15 mouse cellular contexts compared by ENCODE assay signal in the genomic region with DNA sequence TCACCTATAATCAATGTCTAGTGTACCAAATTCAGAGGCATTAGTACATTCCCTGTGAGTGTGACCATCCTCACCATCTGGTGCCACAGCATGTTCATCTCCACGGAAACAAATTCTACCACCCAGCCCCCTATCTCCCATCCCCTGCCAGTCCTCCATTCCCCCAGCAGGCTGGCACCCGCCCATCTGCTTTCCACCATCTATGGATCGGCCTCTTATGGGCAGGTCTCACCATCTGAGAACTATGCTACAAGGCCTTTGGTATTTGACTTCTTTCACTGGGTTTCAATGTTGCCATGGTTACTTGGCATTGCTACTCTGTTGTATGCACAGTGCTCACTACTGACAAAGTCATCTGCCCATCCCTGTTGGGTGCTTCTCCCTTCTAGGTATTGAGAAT.
DNase-seq lines count a peak whose midpoint lies in the region; ATAC-seq lines count a peak whose summit lies in the region.
"Had no signal": no experiment of that assay in that cellular context is flagged by ENCODE, and none has a peak within 500 bp of the region (broad histone marks: within the 10 kb centered on the region; RNA-seq: fewer than 3 reads in every experiment).

No protein-coding gene starts in this region.

- 61% methylated on average over 3 of the region's 3 CpGs for WGBS in forebrain, embryonic 14.5 days
- 88% methylated on average over 3 of the region's 3 CpGs for WGBS in forebrain, embryonic 11.5 days
- WGBS in neural tube, embryonic 15.5 days: 46% methylated on average over 3 of the region's 3 CpGs

- no peaks in the 10 kb centered on the region for H3K36me3 ChIP-seq in forebrain, embryonic 14.5 days (ENCODE audit: control insufficient read depth, insufficient read depth, low read length)
- H3K36me3 ChIP-seq in forebrain, embryonic 11.5 days (ENCODE audit: control insufficient read depth, insufficient read depth, low read length): no peaks in the 10 kb centered on the region
- peaks cover 11% of the 10 kb centered on the region; the same call in 1 of the 2 replicates for H3K36me3 ChIP-seq in neural tube, embryonic 15.5 days

- H3K4me3 ChIP-seq in forebrain, embryonic 14.5 days (ENCODE audit: low read depth, low read length): no peak overlapping the region
- H3K4me3 ChIP-seq in forebrain, embryonic 11.5 days (ENCODE audit: low read depth, low read length): no peak overlapping the region
- no peak overlapping the region for H3K4me3 ChIP-seq in neural tube, embryonic 15.5 days (replicated peaks)
- H3K4me3 ChIP-seq: myocyte had no signal

- H3K9me3 ChIP-seq in forebrain, embryonic 14.5 days (replicated peaks; ENCODE audit: control insufficient read depth, low read length): no peaks in the 10 kb centered on the region
- no peaks in the 10 kb centered on the region for H3K9me3 ChIP-seq in forebrain, embryonic 11.5 days (ENCODE audit: control insufficient read depth, low read length)
- no peaks in the 10 kb centered on the region for H3K9me3 ChIP-seq in neural tube, embryonic 15.5 days (replicated peaks)

- DNase-seq in forebrain, embryonic 14.5 days (ENCODE audit: low spot score): peak; percentile 64
- DNase-seq in forebrain, embryonic 11.5 days (ENCODE audit: low spot score): no peak
- peak; percentile 59 for DNase-seq in right cerebral cortex, postnatal 4 days
- DNase-seq in right cerebral cortex, adult 2 months (ENCODE audit: low spot score in 2 of 2): no peak
- peak; percentile 74 to 86 for DNase-seq in layer of hippocampus, adult 18-20 months (ENCODE audit: low spot score in 2 of 2)
- no peak for DNase-seq in thymus, postnatal 36 days
- DNase-seq in left cerebral cortex, postnatal 14 days (ENCODE audit: low spot score in 2 of 2): no peak
- DNase-seq: heart, postnatal 14 days; kidney, adult 11 months; thymus, postnatal 14 days had no signal

- H3K27ac ChIP-seq in forebrain, embryonic 14.5 days (ENCODE audit: low read depth, low read length): no peak overlapping the region
- H3K27ac ChIP-seq in forebrain, embryonic 11.5 days (ENCODE audit: low read depth, low read length): no peak overlapping the region
- no peak overlapping the region for H3K27ac ChIP-seq in neural tube, embryonic 15.5 days (replicated peaks)
- H3K27ac ChIP-seq: liver, embryonic 14.5 days; macrophage had no signal

- intact Hi-C loops in left cerebral cortex, postnatal 14 days (cut with DNase I): no loop called here

- H3K27me3 ChIP-seq in forebrain, embryonic 14.5 days (replicated peaks; ENCODE audit: control insufficient read depth, insufficient read depth, low read length): no peaks in the 10 kb centered on the region
- H3K27me3 ChIP-seq in forebrain, embryonic 11.5 days (ENCODE audit: control insufficient read depth, insufficient read depth, low read length): no peaks in the 10 kb centered on the region
- no peaks in the 10 kb centered on the region for H3K27me3 ChIP-seq in neural tube, embryonic 15.5 days (replicated peaks)

- no peaks in the 10 kb centered on the region for H3K4me1 ChIP-seq in forebrain, embryonic 14.5 days (ENCODE audit: control insufficient read depth, insufficient read depth, low read length)
- H3K4me1 ChIP-seq in forebrain, embryonic 11.5 days (replicated peaks; ENCODE audit: control insufficient read depth, insufficient read depth, low read length): no peaks in the 10 kb centered on the region
- no peaks in the 10 kb centered on the region for H3K4me1 ChIP-seq in neural tube, embryonic 15.5 days

- no peak overlapping the region for H3K9ac ChIP-seq in forebrain, embryonic 14.5 days (ENCODE audit: low read length)
- no peak overlapping the region for H3K9ac ChIP-seq in forebrain, embryonic 11.5 days (ENCODE audit: low read length)
- H3K9ac ChIP-seq in neural tube, embryonic 15.5 days (replicated peaks): no peak overlapping the region
- H3K9ac ChIP-seq: liver, embryonic 14.5 days had no signal

- ATAC-seq in forebrain, embryonic 14.5 days: peak; percentile 72
- no peak for ATAC-seq in forebrain, embryonic 11.5 days (replicated peaks; ENCODE audit: low FRiP score)
- ATAC-seq in neural tube, embryonic 15.5 days (ENCODE audit: low FRiP score): 0 out of 2 replicates have a peak, but pooled peaks have one; percentile 15
- ATAC-seq: activated CD4-positive, CD25-positive, alpha-beta regulatory T cell, adult 4 months had no signal

- no peak overlapping the region for H3K4me2 ChIP-seq in forebrain, embryonic 14.5 days (ENCODE audit: low read length)
- no peak overlapping the region for H3K4me2 ChIP-seq in forebrain, embryonic 11.5 days (ENCODE audit: low read depth, low read length, severe bottlenecking)
- no peak overlapping the region for H3K4me2 ChIP-seq in neural tube, embryonic 15.5 days

Comparison
In these comparisons a context has a peak if more than half of its experiments do, and no peak if none do; other contexts are left out.
1. DNase-seq: peak in forebrain, embryonic 14.5 days (single experiment), right cerebral cortex, postnatal 4 days (single experiment) and layer of hippocampus, adult 18-20 months (2 of 2); none in forebrain, embryonic 11.5 days (single experiment), right cerebral cortex, adult 2 months (0 of 2), thymus, postnatal 36 days (0 of 2) and left cerebral cortex, postnatal 14 days (0 of 2).